Mouse (Mus musculus) ES-E14 (cell line): Measurements from ENCODE around the gene Tmem108.

Experiments used
- CHD2 ChIP-seq: IDR thresholded peaks from 2 replicates; pipeline ENCODE4 v1.6.1; 2014; ENCODE audit warnings: mild to moderate bottlenecking, low read depth, low read length, inconsistent platforms
- HCFC1 ChIP-seq: IDR thresholded peaks from 2 replicates; pipeline ENCODE4 v1.6.1; 2012; ENCODE audit warnings: low read length, inconsistent platforms, borderline replicate concordance; ENCODE audit not compliant: insufficient read depth
- MAFK ChIP-seq: IDR thresholded peaks from 2 replicates; pipeline ENCODE4 v1.6.1; 2014; ENCODE audit warnings: mild to moderate bottlenecking, low read depth, low read length, inconsistent platforms; ENCODE audit not compliant: insufficient read depth
- ZC3H11A ChIP-seq: IDR thresholded peaks from 2 replicates; pipeline ENCODE4 v1.6.1; 2012; ENCODE audit warnings: low read depth, mild to moderate bottlenecking, inconsistent platforms, low read length, borderline replicate concordance
- ZNF384 ChIP-seq: IDR thresholded peaks from 2 replicates; pipeline ENCODE4 v1.6.1; 2012; ENCODE audit warnings: low read depth, low read length, inconsistent platforms

GRCm38 (mm10) chr9:103548606-103549005, 213.0 kb downstream of the Tmem108 start:
- TF ChIP-seq CHD2 (no peak), ZNF384 (no peak), ZC3H11A (no peak), MAFK (no peak), HCFC1 (no peak)
